Mouse (Mus musculus): ENCODE data around the gene Usp47.
A peak's percentile ranks its signal among the peaks of the same experiment; 100 is the strongest.
"Not testable (repeated sequence)": the region's sequence is repeated elsewhere in the genome, so short reads cannot be mapped to it uniquely, and the experiment has no call there.

Usp47 gene

GRCm38 (mm10) chr7:112040271-112040670, 17.0 kb downstream of the Usp47 start:
- DNase-seq (ENCODE audit: inconsistent ontology term) = no peak

- no peak for DNase-seq (ENCODE audit: inconsistent ontology term)
Measured at GRCm38 (mm10) chr7:112042758-112043157, 19.5 kb downstream of the Usp47 start.

GRCm38 (mm10) chr7:112045249-112045648, 21.9 kb downstream of the Usp47 start:
- DNase-seq (ENCODE audit: inconsistent ontology term) = no peak

- no peak for DNase-seq (ENCODE audit: inconsistent ontology term)
Measured at GRCm38 (mm10) chr7:112045794-112046388, 22.6 kb downstream of the Usp47 start.

GRCm38 (mm10) chr7:112048643-112049042, 25.3 kb downstream of the Usp47 start:
- DNase-seq (ENCODE audit: inconsistent ontology term) = no peak

- DNase-seq (ENCODE audit: inconsistent ontology term) = no peak
Measured at GRCm38 (mm10) chr7:112053667-112054066, 30.4 kb downstream of the Usp47 start.

GRCm38 (mm10) chr7:112055901-112056625, 32.8 kb downstream of the Usp47 start:
- DNase-seq (ENCODE audit: inconsistent ontology term) = peak; percentile 25

GRCm38 (mm10) chr7:112074868-112075267, 51.6 kb downstream of the Usp47 start:
- DNase-seq (ENCODE audit: inconsistent ontology term) = no peak

GRCm38 (mm10) chr7:112082636-112083035, 59.3 kb downstream of the Usp47 start:
- no peak for DNase-seq (ENCODE audit: inconsistent ontology term)

- DNase-seq (ENCODE audit: inconsistent ontology term) = no peak
Measured at GRCm38 (mm10) chr7:112084222-112084621, 60.9 kb downstream of the Usp47 start.

GRCm38 (mm10) chr7:112085062-112085461, 61.8 kb downstream of the Usp47 start:
- DNase-seq (ENCODE audit: inconsistent ontology term) = peak; percentile 66

GRCm38 (mm10) chr7:112086186-112086585, 62.9 kb downstream of the Usp47 start:
- DNase-seq (ENCODE audit: inconsistent ontology term) = no peak

GRCm38 (mm10) chr7:112094923-112095322, 71.6 kb downstream of the Usp47 start:
- DNase-seq (ENCODE audit: inconsistent ontology term) = not testable (repeated sequence)

- DNase-seq (ENCODE audit: inconsistent ontology term) = no peak
Measured at GRCm38 (mm10) chr7:112100887-112101286, 77.6 kb downstream of the Usp47 start.

GRCm38 (mm10) chr7:112102933-112103332, 79.6 kb downstream of the Usp47 start:
- DNase-seq (ENCODE audit: inconsistent ontology term) = no peak

GRCm38 (mm10) chr7:112103816-112104215, 80.5 kb downstream of the Usp47 start:
- no peak for DNase-seq (ENCODE audit: inconsistent ontology term)

GRCm38 (mm10) chr7:112108757-112109156, 85.5 kb downstream of the Usp47 start:
- no peak for DNase-seq (ENCODE audit: inconsistent ontology term)

- peak; percentile 9 for DNase-seq (ENCODE audit: inconsistent ontology term)
Measured at GRCm38 (mm10) chr7:112110638-112111372, 87.5 kb downstream of the Usp47 start.

- no peak for DNase-seq (ENCODE audit: inconsistent ontology term)
Measured at GRCm38 (mm10) chr7:112117501-112117900, 94.2 kb downstream of the Usp47 start.

GRCm38 (mm10) chr7:112118086-112118485, 94.8 kb downstream of the Usp47 start:
- DNase-seq (ENCODE audit: inconsistent ontology term) = peak; percentile 83

GRCm38 (mm10) chr7:112119248-112119647, 95.9 kb downstream of the Usp47 start:
- DNase-seq (ENCODE audit: inconsistent ontology term) = no peak

All from Muller cell, postnatal 12 days (primary cell).